Mouse (Mus musculus): ENCODE results near the gene Mtg2.

DNA sequence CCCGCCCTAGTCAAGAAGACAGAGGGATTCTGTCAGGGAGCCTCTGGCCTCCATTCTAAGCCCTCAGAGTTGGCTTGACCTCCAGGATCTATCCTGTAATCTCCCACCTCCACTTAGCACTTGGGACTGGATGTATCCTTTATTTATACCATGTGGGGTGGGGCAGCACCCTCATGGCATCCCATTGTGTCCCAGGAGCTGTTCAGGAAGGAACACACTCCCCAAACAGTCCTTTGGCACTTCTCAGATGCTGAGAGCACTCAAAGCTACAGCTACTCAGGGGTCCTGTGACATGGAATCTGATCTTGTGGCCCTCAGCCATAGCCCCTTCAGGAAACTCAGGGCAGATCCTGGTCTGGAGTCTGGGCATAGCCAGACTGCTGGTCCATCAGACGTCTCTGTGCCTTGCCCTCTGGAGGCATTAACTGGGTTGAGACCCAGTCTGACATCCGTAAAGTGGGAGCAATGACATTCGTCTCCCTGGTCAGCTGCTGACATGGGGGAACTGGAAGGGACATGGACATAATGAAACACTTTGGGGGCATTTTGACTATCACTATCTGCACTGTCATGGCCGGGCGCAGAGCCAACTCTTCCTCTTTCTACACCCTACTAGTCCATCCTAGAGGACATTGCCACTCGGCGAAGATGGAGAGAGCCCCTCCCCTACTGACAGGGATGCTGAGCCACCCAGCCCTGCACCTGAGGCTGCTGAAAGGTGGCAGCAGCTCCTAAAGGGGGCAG lies 46.5 kb downstream of the Mtg2 start:
- TF ChIP-seq ZC3H11A (IDR thresholded peaks at IDR 0.05; ENCODE audit: borderline replicate concordance, low read depth, low read length) = no peak
- TF ChIP-seq HCFC1 (IDR thresholded peaks at IDR 0.05; ENCODE audit: borderline replicate concordance, insufficient read depth, low read length) = no peak
- TF ChIP-seq MAFK (IDR thresholded peaks at IDR 0.05; ENCODE audit: insufficient read depth, low read depth, low read length) = no peak
- no peak for TF ChIP-seq CHD2 (IDR thresholded peaks at IDR 0.05; ENCODE audit: low read depth, low read length)
- no peak for TF ChIP-seq ZNF384 (IDR thresholded peaks at IDR 0.05; ENCODE audit: low read depth, low read length)

Measured in ES-E14 (cell line).